Mouse (Mus musculus) brain, embryonic 14.5 days (tissue): ENCODE data around the gene Trib3.

ENCODE experiments used
- CTCF ChIP-seq: fragments of 200-500 bp; IDR thresholded peaks from 2 replicates; pipeline ENCODE4 v1.5.1; 2012; ENCODE audit warnings: inconsistent platforms, mild to moderate bottlenecking, moderate library complexity, borderline replicate concordance; ENCODE audit not compliant: insufficient read depth, insufficient read length; ENCODE audit errors: extremely low read depth
- POLR2A ChIP-seq: fragments of 200-500 bp; IDR thresholded peaks from 2 replicates; pipeline ENCODE4 v1.6.1; 2012; ENCODE audit warnings: mild to moderate bottlenecking, inconsistent platforms, borderline replicate concordance; ENCODE audit not compliant: poor library complexity, insufficient read depth, insufficient read length, severe bottlenecking; ENCODE audit errors: extremely low read depth

GRCm38 (mm10) chr2:152346776-152347465 is 3.1 kb upstream of the Trib3 start:
- TF ChIP-seq POLR2A (no peak), CTCF (no peak)
